Mouse (Mus musculus): ENCODE data around the gene Usb1. TPM values are rescaled to one million over a fixed set of nuclear protein-coding genes. Genes with fewer than 3 reads are reported as not detected.
A peak's percentile ranks its signal among the peaks of the same experiment; 100 is the strongest.

Gene Usb1
- total RNA-seq (2015) (28.2 and 32.4 TPM in 2 replicates), total RNA-seq (2017) (29.0 and 29.5 TPM in 2 replicates)

DNA sequence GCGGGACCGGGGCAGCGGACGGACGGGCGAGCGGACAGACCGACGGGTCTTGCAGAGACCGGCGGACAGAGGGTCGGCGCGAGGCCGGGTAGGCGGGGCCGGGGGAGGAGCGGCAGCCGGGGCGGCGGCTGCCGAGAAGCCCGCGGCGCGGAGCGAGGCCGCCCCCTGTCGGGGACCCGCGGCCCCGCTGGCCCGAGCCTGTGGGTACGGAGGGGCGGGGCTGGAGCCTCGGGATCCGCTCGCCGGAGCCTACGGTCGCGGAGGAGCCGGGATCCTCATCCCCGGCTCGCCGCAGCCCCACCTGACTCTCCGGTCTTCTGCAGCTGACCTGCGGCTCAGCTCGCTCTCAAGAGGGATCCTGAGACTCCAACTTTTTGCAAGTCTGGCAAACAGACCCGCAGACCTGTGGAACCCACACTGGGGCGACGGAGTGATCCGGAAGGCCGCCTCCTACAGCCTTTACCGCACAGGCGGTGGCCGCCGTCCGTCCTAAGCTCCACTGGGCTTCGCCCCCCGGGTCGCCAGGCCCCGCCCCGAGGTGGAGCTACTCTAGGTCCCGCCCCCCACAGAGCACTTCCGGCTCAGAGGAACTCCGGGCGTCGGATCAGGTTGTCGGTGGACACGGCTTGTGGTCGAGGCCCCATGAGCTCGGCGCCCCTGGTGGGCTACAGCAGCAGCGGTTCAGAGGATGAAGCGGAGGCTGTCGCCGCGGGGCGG is at the start of gene Usb1, which contains the start of gene Zfp319:
Gene Usb1 (plus strand): TSS at position 565 of the 717 bp plus-strand sequence.
Gene Zfp319 (minus strand): TSS at position 231 of the 717 bp plus-strand sequence.
- peak; percentile 83 for ATAC-seq (ENCODE audit: poor library complexity, severe bottlenecking)

- no peak for ATAC-seq (ENCODE audit: poor library complexity, severe bottlenecking)
Observed at GRCm38 (mm10) chr8:95289066-95289650, 42.9 kb upstream of the Usb1 start.

- ATAC-seq (ENCODE audit: poor library complexity, severe bottlenecking), result peak; percentile 76
Observed at GRCm38 (mm10) chr8:95293172-95293571, 38.9 kb upstream of the Usb1 start.

DNA sequence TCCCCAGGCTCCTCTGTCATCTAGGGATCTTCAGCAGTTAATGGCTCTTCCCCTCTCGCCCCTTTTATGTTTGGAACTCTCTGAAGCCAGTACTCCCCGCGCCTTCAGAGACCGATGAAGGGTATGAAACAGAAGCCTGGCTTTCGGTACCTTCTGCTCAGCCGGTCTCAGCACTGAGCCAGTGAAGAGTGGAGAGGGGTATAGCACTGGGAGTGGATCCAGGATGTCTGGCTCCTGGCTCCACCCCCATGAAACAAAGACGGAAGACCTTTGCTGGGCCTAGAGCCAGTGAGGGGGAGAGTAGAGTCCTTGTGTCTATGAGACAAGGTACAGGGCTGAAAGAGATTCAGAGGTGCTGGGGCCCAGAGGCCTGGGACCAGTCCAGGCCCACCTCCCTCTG is 38.2 kb upstream of the Usb1 start:
- ATAC-seq (ENCODE audit: poor library complexity, severe bottlenecking), result peak; percentile 30

DNA sequence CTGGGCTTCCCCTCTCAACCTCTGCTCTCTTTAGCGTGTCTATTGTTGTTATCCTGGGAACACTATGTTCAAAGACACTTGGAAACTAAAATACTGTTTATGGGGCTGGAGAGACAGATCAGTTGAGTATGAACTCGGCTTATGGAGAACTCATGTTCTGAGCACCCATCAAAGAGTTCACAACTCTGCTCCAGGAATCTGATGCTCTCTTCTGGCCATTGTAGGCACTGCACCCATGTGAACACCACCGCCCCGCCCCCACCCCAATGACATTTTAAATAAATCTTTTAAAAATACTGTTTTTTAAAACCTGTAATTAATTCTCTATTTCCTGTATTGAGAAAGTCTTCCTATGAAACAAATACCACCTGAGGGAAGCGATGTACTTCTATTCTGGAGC is 29.7 kb upstream of the Usb1 start:
- peak; percentile 91 for ATAC-seq (ENCODE audit: poor library complexity, severe bottlenecking)

- no peak for ATAC-seq (ENCODE audit: poor library complexity, severe bottlenecking)
Observed at GRCm38 (mm10) chr8:95305526-95305925, 26.6 kb upstream of the Usb1 start.

GRCm38 (mm10) chr8:95306431-95306830 is 25.7 kb upstream of the Usb1 start, which contains the start of gene Cngb1:
Gene Cngb1, minus strand, starts transcription at chr8:95306585.
- no peak for ATAC-seq (ENCODE audit: poor library complexity, severe bottlenecking)

DNA sequence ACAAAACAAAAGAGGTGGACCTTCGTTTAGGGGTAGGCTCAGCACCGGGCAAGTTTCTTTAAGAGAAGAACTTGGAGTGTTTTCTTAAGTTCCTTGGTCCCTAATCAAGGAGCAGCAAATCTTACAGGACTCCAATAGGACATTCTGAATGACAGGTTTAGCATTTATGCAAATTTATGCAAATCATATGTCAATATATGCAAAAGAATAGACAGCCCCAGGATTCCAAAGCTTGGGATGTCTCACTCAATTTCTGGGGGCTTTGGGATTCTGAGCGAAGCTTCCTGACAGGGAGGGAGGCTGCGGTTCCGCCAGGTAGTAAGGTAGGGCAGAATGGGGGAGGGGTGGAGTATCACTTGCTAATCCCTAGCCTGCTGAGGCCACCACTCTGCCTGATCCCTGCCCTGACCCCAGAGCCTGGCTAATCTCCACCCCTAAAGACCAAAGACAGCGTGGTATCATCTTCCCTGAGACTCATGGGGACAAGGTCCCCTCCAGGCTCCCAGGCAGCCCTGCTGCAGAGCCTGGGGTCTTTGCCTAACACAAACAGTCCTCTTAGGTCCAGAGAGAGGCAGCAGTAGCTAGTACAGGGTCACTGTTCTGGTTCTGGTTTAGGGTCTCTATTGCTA is 21.6 kb upstream of the Usb1 start, which contains the start of gene Tepp:
Gene Tepp (plus strand): TSS at position 225 of the 629 bp plus-strand sequence.
- ATAC-seq (ENCODE audit: poor library complexity, severe bottlenecking), result no peak

GRCm38 (mm10) chr8:95312836-95313235 is 19.2 kb upstream of the Usb1 start:
- peak; percentile 52 for ATAC-seq (ENCODE audit: poor library complexity, severe bottlenecking)

DNA sequence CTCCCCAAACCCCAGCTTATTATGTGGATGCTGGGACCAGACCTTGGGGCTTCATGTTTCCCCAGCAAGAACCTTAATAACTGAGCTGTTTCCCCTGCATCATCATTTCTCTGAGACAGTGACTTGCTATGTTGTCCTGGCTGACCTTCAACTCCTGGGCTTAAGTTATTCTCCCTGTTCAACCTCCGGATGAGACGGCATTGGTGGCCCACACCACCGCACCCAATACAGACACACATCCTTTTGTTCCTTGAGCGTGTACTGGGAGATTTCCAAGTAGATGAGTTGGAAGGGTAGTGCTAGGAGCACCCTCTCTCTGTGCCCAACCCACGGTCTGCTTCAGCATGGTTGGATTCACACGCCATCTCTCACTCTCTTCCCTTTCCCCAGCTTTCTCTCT is 18.2 kb upstream of the Usb1 start:
- no peak for ATAC-seq (ENCODE audit: poor library complexity, severe bottlenecking)

- no peak for ATAC-seq (ENCODE audit: poor library complexity, severe bottlenecking)
Observed at GRCm38 (mm10) chr8:95314707-95315106, 17.4 kb upstream of the Usb1 start.

DNA sequence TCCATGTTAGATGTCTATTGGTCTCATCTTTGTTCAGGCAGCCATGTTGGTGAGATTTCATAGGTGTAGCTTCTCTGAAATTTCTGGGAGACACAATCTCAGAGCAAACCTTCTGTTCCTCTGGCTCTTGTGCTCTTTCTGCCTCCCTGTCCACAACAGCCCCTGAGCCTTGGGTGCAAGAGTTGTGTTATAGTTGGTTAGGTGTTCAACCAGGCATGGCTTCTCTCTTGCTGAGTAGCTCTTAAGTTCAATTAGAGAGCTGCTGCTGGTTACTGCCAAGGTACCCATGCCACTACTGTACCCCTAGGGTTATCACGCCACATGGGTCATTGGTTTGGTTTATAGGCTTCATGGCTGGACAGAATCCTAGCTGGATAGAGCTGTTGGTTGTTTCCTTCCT is 16.7 kb upstream of the Usb1 start:
- no peak for ATAC-seq (ENCODE audit: poor library complexity, severe bottlenecking)

- ATAC-seq (ENCODE audit: poor library complexity, severe bottlenecking), result peak; percentile 85
Observed at GRCm38 (mm10) chr8:95320224-95321139, 11.6 kb upstream of the Usb1 start.

DNA sequence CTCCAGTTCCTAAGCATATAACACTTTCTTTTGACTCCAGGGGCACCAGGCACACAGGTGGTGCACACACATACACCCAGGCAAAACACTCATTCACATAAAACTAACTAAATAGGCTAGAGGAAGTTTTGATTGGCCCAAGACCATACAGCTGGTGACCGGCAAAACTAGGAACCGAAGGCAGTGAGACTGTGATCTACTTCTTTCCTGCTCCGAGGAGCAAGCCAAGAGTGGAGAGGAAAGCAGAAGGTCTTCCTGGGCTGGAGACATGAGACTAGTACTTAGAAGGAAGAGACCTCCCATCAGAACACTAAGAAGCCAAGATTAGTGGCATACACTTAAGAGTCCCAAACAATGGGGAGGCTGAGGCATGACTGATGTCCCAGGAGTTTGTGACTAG is 8.9 kb upstream of the Usb1 start:
- ATAC-seq (ENCODE audit: poor library complexity, severe bottlenecking), result no peak

GRCm38 (mm10) chr8:95324646-95325045 is 7.4 kb upstream of the Usb1 start:
- no peak for ATAC-seq (ENCODE audit: poor library complexity, severe bottlenecking)

DNA sequence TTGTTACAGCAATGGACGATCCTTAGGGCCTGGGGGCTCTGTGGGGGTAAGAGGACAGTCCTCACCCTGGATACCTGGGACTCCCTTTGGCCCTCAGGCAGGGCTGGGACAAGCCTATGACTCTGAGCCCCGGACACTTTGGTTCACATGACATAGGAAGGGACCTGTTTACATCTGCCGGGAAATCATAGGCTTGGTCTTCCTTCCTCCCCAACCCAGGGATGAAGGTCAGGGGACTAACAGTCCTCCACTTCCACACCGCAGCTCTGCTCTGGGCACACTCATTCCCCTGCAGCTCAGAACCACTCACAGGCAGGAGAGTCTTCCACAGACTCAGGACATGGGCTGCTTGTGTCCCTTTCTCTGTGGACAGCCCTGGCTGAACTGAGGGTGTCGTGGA is 5.3 kb upstream of the Usb1 start:
- no peak for ATAC-seq (ENCODE audit: poor library complexity, severe bottlenecking)

- ATAC-seq (ENCODE audit: poor library complexity, severe bottlenecking), result no peak
Observed at GRCm38 (mm10) chr8:95327866-95328465, 4.1 kb upstream of the Usb1 start.

DNA sequence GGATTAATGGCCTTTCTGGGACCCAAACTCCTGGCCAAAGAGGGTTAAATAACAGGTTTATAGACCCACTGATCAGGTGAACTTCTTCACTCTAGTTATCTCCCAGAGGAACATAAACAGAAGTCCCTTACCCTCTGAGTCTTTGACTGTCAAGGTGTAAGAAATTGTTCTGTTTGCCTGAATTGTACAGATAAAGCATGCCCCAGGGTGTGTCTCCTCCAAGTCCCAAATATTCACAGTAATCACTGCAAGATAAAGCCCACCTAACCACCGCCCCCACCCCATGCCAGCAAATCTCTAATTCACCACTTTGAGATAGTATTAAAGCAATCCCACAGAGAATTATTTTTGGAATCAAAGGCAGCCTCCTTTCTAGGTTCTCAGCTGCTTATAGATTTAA is 1.7 kb upstream of the Usb1 start:
- ATAC-seq (ENCODE audit: poor library complexity, severe bottlenecking), result no peak

DNA sequence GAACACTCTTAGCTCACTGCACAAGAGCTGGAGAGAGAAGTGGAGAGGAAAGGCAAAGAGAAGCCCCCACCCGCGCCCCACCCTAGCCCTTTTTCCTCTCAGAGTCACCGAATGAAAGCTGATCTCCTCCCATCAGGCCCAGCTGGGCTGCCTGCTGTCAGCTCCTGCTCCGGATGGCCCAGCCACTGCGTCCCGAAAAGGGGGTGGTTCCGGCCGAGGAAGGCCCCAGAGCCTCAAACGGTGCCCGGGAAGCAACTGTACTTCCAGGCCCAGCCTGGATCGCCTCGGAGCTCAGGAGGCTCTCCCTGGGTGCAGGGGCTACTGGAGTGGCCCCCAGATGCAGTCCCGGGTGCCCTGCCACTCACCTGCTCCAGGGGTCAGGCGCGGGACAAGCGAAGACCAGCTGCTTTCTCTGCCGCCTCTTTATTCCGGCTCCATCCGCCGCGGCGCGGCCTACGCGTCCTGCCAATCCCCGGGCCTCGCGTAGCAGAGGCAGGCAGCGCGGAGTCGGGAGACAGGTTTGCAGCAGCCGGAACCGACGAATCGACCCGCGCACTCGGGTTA is 846 bp upstream of the Usb1 start:
- peak; percentile 36 for ATAC-seq (ENCODE audit: poor library complexity, severe bottlenecking)

All from megakaryocyte, adult 5-6 weeks (primary cell).